Mouse (Mus musculus) hindbrain, embryonic 15.5 days (tissue): ENCODE measurements around the gene Odr4. TPM values are rescaled to one million over a fixed set of nuclear protein-coding genes. Genes with fewer than 3 reads are reported as not detected.

Experiments
- polyA plus RNA-seq: library from polyadenylated mRNA; unstranded; fragments of >200 nt; fragmentation: Nextera tagmentation; extraction: Ambion mirVana; gene quantifications from 2 replicates; pipeline ENCODE4 v1.2.1, GENCODE M21; 2015

The Odr4 gene
- polyA plus RNA-seq, 1 experiment from 2014 or later = 38.7 TPM

Other genes with a start within 250 kb of the Odr4 start
- not detected in 2 replicates for gene Pdc, start 73.7 kb downstream of the Odr4 start, polyA plus RNA-seq
- gene Tpr, start 242 bp downstream of the Odr4 start, polyA plus RNA-seq = 128 and 142 TPM in 2 replicates
- 0.17 and 0.52 TPM in 2 replicates for gene Prg4, start 73.1 kb upstream of the Odr4 start, polyA plus RNA-seq